Mouse (Mus musculus) cerebellum, postnatal 25 days (tissue): ENCODE results near the gene Cx3cl1.

Source experiments
- DNase-seq, 2 experiments: peaks; one replicate each; pipeline ENCODE4 v3.0.0; 2021; ENCODE audit warnings: mixed read lengths in 2 of 2

Cx3cl1 gene

DNA sequence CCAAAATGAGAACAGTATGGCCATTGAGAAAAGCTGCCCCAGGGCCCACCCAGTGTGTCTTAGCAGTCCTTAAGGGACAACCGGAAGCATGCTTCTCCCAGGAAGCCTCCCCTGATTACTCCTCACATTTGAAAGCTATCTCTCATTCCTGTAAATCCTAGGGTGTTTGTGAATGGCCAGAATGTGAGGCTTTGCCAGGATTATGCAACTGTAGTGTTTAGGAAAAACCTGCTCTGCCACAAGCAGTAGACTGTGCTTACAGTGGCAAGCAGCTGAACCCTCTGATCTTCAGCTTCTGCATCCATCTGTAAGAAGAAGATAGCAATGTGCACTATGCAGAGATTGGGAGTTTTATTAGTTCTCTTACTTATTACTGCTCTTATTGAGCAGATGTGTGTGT is 2.8 kb downstream of the Cx3cl1 start:
- DNase-seq, result no peak

DNA sequence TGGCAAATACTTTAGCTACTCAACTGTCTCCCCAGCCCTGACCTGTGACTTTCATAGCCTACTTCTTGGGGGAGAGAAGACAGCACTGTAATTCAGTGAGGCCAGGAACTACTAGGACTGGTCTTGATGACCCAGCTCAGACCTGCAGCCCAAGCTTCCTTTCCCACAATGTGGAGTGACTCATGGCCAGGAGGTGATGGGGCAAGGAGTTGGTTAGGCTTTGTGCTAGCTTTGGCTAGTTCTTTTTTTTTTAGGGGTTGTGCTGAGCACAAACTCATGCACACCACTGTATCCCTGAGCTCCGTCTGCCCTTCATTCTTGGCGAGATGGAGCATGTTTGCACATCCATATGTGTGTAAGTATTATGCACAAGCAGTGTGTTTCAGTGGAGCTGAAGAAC is 4.5 kb downstream of the Cx3cl1 start:
- no peak for DNase-seq

- DNase-seq, result no peak
These were observed 6.2 kb downstream of the Cx3cl1 start for GRCm38 (mm10) chr8:94778036-94778435.

- no peak for DNase-seq
These were observed 6.7 kb downstream of the Cx3cl1 start for GRCm38 (mm10) chr8:94778473-94778872.

- DNase-seq, result no peak
These were observed 7.2 kb downstream of the Cx3cl1 start for GRCm38 (mm10) chr8:94778895-94779533.

DNA sequence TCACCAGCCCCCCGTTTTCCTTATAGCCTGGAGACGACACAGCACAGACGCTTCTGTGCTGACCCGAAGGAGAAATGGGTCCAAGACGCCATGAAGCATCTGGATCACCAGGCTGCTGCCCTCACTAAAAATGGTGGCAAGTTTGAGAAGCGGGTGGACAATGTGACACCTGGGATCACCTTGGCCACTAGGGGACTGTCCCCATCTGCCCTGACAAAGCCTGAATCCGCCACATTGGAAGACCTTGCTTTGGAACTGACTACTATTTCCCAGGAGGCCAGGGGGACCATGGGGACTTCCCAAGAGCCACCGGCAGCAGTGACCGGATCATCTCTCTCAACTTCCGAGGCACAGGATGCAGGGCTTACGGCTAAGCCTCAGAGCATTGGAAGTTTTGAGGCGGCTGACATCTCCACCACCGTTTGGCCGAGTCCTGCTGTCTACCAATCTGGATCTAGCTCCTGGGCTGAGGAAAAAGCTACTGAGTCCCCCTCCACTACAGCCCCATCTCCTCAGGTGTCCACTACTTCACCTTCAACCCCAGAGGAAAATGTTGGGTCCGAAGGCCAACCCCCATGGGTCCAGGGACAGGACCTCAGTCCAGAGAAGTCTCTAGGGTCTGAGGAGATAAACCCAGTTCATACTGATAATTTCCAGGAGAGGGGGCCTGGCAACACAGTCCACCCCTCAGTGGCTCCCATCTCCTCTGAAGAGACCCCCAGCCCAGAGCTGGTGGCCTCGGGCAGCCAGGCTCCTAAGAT is 7.9 kb downstream of the Cx3cl1 start:
- no peak for DNase-seq

GRCm38 (mm10) chr8:94780491-94781154 is 8.8 kb downstream of the Cx3cl1 start:
- DNase-seq, result no peak

- DNase-seq, result no peak
These were observed 9.5 kb downstream of the Cx3cl1 start for GRCm38 (mm10) chr8:94781155-94781837.

- DNase-seq, result no peak
These were observed 10.0 kb downstream of the Cx3cl1 start for GRCm38 (mm10) chr8:94781838-94782235.

GRCm38 (mm10) chr8:94783890-94784289 is 12.1 kb downstream of the Cx3cl1 start:
- DNase-seq, result no peak

DNA sequence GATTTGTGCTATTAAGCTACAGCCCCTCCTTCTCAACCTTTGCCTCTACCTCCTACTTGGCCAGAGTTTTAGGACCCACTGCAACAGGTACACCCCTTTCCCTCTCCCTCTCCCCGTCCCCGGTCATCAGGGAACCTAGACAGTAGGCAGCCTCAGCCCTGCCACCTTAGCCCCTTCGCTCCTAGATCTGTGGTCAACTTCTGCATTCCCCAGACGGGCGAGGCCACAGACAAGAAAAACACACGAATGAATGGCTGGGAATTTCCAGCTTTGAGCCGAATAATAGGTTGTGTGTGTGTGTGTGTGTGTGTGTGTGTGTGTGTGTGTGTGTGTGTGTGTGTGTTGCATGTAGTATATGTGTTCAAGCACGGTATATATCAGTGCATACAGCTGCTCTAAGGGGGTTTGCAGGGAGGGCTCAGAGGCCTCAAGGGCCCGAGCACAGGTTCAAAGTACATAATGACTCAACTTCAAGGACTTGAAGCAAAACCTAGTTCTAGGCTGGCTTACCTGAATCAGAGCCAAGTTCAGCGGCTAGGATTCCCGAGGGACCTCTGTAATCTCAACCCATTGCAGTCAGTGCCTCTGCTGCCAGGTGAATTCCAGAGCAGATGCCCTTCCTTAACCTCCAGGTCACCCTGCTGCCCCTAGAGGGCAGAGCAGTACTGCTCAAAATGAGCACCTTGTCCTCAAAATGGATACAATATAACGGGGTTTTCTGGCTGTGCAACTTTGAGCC is 13.6 kb downstream of the Cx3cl1 start:
- DNase-seq, result peak; percentile 26 to 52

DNA sequence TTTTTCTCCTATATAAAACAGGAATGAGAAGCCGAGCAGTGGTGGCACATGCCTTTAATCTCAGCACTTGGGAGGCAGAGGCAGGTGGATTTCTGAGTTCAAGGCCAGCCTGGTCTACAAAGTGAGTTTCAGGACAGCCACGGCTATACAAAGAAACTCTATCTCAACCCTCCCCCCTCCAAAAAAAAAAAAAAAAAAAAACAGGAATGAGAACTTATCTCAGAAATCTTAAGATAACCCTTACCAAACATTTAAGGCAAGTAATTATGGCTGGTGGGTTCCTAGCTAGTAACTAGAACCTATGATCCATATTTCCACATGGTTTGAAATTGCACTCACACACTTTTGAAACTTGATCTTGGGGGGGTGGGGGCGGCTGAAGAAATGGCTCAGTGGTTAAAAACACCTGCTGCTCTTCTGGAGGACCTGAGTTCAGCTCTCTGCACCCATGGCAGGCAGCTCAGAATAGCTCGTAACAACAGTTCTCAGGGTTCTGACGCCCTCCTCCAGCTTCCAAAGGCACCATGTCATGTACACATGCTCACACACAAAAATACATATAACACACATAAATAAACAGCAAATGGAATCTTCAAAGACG is 14.3 kb downstream of the Cx3cl1 start:
- no peak for DNase-seq

GRCm38 (mm10) chr8:94787524-94788501 is 16.0 kb downstream of the Cx3cl1 start:
- no peak for DNase-seq

DNA sequence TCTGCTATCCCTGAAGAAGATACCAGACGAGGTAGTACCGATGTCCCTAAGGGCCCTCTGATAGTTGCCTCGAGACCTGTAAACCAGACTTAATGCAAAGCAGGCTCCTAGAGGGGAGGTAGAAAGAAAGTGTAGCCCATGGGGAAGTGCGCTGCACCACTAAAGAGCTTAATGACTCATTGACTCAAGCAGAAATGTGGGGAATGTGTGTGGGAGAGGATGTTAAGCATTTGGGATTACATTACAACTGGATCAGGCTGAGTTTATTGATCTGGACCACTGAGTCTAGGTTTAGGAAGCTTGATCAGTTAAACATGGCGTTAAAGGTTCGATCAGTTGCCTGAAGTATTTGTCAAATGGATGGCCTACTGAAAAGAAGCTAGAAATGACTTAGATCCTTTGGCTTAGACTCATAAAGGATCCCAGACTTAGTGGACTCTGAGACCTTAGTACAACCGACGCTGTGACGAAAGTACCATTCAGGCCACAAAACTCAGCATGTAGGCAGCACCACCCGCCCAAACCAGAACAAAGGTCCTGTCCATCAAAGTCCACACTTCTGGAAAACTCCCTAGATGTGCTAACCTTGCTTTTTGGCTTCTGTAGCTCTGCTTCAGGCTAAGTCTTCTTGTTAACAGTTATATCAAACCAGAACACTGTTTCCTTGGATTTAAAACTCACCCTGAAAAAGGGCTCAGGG is 17.6 kb downstream of the Cx3cl1 start:
- no peak for DNase-seq

- no peak for DNase-seq
These were observed 22.6 kb downstream of the Cx3cl1 start for GRCm38 (mm10) chr8:94794368-94794767.

DNA sequence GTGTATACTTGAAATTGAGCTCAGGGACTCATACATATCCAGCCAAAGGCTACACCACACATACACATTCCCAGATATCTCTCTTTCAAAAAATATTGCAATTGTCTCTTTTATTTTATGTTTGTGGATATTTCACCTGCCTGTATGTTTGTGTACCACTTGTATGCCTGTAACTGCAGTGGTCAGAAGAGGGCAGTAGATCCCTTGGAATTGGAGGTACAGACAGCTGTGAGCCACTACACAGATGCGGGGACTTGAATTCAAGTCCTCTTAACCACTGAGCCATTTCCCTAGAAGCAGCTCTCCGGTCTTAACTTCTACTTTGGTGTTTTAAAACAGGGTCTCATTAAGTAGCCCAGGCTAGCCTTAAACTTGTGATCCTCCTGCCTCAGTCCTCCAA is 23.0 kb downstream of the Cx3cl1 start:
- DNase-seq, result no peak

- no peak for DNase-seq
These were observed 28.6 kb downstream of the Cx3cl1 start for GRCm38 (mm10) chr8:94800278-94800968.

DNA sequence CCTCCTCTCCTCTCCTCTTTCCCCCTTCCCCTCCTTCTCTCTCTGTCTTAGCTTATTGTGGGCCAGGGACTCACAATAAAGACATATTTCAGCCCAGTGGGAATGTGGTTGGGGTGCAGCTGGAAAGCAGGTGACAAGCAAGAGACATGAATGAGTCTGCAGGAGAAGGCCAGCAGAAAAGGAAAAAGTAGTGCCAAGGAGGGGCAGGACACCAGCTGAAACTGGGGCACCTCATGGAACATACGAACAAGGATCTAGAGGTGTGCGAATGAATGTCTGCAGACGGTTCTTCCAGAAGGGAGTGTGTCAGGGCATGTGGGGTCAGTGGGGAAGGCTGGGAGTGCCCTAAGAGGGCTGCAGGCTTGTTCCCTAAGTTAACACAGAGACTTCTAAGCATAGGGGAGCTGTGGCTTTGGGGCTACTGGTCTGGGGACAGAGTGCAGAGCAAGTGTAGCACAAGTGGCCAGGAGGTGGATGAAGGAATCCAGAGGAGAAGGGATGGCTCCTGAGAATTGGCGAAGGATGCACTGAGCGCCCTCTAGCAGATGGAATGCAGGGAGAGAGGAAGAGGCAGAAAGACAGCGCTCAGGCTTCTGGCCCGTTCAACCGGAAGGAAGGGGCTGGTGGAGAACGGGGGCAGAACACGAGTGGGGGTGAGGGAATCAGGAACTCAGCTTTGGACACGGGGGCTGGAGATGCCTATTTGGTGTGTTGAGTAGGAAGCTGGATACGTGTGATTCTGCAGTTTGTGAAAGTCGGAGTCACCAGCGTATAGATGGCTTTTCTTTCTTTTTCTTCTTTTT is 29.7 kb downstream of the Cx3cl1 start:
- peak; percentile 49 to 67 for DNase-seq

DNA sequence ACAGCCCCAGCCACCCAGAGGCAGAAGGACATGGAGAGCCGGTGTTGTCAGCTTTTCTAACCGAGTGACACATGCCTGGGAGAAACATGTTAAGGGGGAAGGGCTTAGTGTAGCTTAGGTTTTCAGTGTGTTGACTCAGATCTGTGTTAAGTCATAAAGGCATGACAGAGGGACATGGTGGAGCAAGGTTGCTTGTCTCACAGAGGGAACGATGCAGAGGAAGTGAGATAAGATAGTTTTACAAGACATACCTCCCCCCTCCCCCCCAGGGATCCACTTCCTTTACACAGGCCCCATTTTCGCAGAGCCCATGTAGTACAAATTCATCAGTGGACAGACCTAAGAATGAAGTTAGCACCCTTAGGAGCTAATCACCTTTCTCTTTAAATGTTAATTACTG is 30.6 kb downstream of the Cx3cl1 start:
- no peak for DNase-seq
